In genomic region chr10:20675321-20675720, GRCm38 (mm10) we compare ENCODE assay signal across 13 mouse cellular contexts. TPM values are rescaled to one million over a fixed set of nuclear protein-coding genes. Genes with fewer than 3 reads are reported as not detected.
DNase-seq lines count a peak whose midpoint lies in the region; TF ChIP-seq lines count a peak whose summit lies in the region.
"Had no signal": no experiment of that assay in that cellular context is flagged by ENCODE, and none has a peak within 500 bp of the region (broad histone marks: within the 10 kb centered on the region; RNA-seq: fewer than 3 reads in every experiment).

No protein-coding gene starts in this region.

- H3K4me1 ChIP-seq in lung, adult 2 months (ENCODE audit: control insufficient read depth, insufficient read depth, low read length), result no peaks in the 10 kb centered on the region; the same call in none of the 2 replicates
- H3K4me1 ChIP-seq: embryonic facial prominence, embryonic 12.5 days; hindbrain, embryonic 10.5 days; neural tube, embryonic 12.5 days had no signal

- peak; percentile 89 for DNase-seq in heart, adult 11 months
- DNase-seq in heart, postnatal 25 days (ENCODE audit: low spot score), result no peak
- peak; percentile 76 for DNase-seq in adrenal gland, postnatal 10 days
- peak; percentile 17 for DNase-seq in gastrocnemius, postnatal 25 days
- DNase-seq in lung, adult 2 months, result peak; percentile 43
- no peak for DNase-seq in natural killer cell, adult 2 months (ENCODE audit: low spot score in 2 of 2)
- no peak for DNase-seq in left cerebral cortex, postnatal 10 days (ENCODE audit: extremely low spot score in 1 of 2, low spot score in 2 of 2)
- DNase-seq in spleen, postnatal 14 days (ENCODE audit: low spot score in 2 of 2), result no peak
- DNase-seq: liver; right cerebral cortex, adult 18-20 months had no signal

- TF ChIP-seq POLR2A in lung, adult 2 months (IDR thresholded peaks at IDR 0.05; ENCODE audit: borderline replicate concordance, extremely low read depth, low read depth, low read length), result no peak

- no peak for TF ChIP-seq CTCF in lung, adult 2 months (IDR thresholded peaks at IDR 0.05; ENCODE audit: insufficient read depth, low read length)

- WGBS in lung, adult 2 months, result 16% methylated on average over 3 of the region's 3 CpGs

- intact Hi-C loops in heart, postnatal 25 days (cut with DNase I), result no loop called here
- intact Hi-C loops in left cerebral cortex, postnatal 10 days (cut with DNase I), result no loop called here

- H3K4me3 ChIP-seq in lung, adult 2 months (replicated peaks; ENCODE audit: extremely low read depth, low read depth, low read length), result no peak overlapping the region
- H3K4me3 ChIP-seq: embryonic facial prominence, embryonic 12.5 days; hindbrain, embryonic 10.5 days; neural tube, embryonic 12.5 days had no signal

RNA-seq across cellular contexts. Expression of gene Pde7b, which starts 49.6 kb away (rescaled TPM):
- total RNA-seq in heart, postnatal 25 days (2021), result 10 to 100 TPM; 53.7 to 59.7 TPM
- 10 to 100 TPM; 23.7 to 24.5 TPM for total RNA-seq in adrenal gland, postnatal 10 days (2021)
- total RNA-seq in gastrocnemius, postnatal 25 days (2021), result 10 to 100 TPM; 34.9 to 35.9 TPM
- polyA plus RNA-seq in lung, adult 2 months (2012; rRNA removed), result 17.7 and 18.7 TPM in 2 replicates
- total RNA-seq in left cerebral cortex, postnatal 10 days (2021), result 10 to 100 TPM; 16.0 to 21.6 TPM

Comparison
In these comparisons a context has a peak if more than half of its experiments do, and no peak if none do; other contexts are left out.
1. DNase-seq: peak in heart, adult 11 months (single experiment), adrenal gland, postnatal 10 days (single experiment), gastrocnemius, postnatal 25 days (single experiment) and lung, adult 2 months (single experiment); none in heart, postnatal 25 days (single experiment), natural killer cell, adult 2 months (0 of 2), left cerebral cortex, postnatal 10 days (0 of 2) and spleen, postnatal 14 days (0 of 2).